ENCODE assay signal across 12 mouse cellular contexts in the genomic region with DNA sequence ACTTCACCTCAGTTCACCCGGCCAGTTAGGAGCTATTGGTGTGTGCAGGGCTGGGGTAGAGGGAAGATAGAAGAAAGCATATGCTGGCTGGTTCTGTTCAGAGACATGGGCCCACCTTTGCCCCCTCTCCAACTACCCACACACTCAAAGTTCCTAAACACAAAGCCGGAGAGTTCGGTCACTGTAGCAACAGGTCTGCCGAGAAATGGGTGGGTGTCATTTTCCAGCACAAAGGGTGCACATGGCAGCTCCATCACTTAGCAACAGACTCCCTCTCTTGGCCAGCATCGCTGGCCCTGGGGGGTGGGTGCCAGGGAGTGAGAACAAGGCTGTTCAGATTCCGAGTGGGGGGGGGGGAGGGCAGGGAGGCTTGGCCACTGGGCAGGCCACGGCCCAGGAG. TPM values are rescaled to one million over a fixed set of nuclear protein-coding genes. Genes with fewer than 3 reads are reported as not detected.
A peak's percentile ranks its signal among the peaks of the same experiment; 100 is the strongest.
DNase-seq lines count a peak whose midpoint lies in the region; ATAC-seq and TF ChIP-seq lines count a peak whose summit lies in the region.
"Had no signal": no experiment of that assay in that cellular context is flagged by ENCODE, and none has a peak within 500 bp of the region (broad histone marks: within the 10 kb centered on the region; RNA-seq: fewer than 3 reads in every experiment).

No protein-coding gene starts in this region.

- 33% methylated on average over 7 of the region's 7 CpGs for WGBS in hindbrain, embryonic 12.5 days
- WGBS in olfactory bulb, adult 2 months: 20% methylated on average over 7 of the region's 7 CpGs
- WGBS in kidney, adult 2 months: 39% methylated on average over 7 of the region's 7 CpGs
- WGBS in heart, embryonic 10.5 days: 68% methylated on average over 7 of the region's 7 CpGs

- DNase-seq in retina, postnatal 1 day: peak; percentile 52
- DNase-seq in retina, embryonic 14.5 days (ENCODE audit: low spot score): no peak
- DNase-seq in left cerebral cortex, postnatal 36 days (ENCODE audit: low spot score in 2 of 2): peak; percentile 32 to 53
- DNase-seq in kidney, adult 2 months: no peak
- no peak for DNase-seq in heart, embryonic 10.5 days (ENCODE audit: low spot score)
- no peak for DNase-seq in embryo, embryonic 11 days
- DNase-seq: lung, adult 2 months had no signal

- TF ChIP-seq CTCF in olfactory bulb, adult 2 months (IDR thresholded peaks at IDR 0.05; ENCODE audit: insufficient read depth, low read depth, low read length): no peak
- TF ChIP-seq CTCF in kidney, adult 2 months (conservative IDR thresholded peaks at IDR 0.05; ENCODE audit: insufficient read depth, insufficient read length, low read depth, low read length): no peak

- H3K27ac ChIP-seq in hindbrain, embryonic 12.5 days: peak overlapping the region; percentile 76
- peak overlapping the region; percentile 20; the same call in 1 of the 2 replicates for H3K27ac ChIP-seq in olfactory bulb, adult 2 months (ENCODE audit: insufficient read depth, low read depth, low read length)
- no peak overlapping the region for H3K27ac ChIP-seq in kidney, adult 2 months (ENCODE audit: insufficient read depth, low read depth, low read length)
- no peak overlapping the region for H3K27ac ChIP-seq in heart, embryonic 10.5 days

- H3K27me3 ChIP-seq in hindbrain, embryonic 12.5 days: no peaks in the 10 kb centered on the region
- H3K27me3 ChIP-seq in kidney, adult 2 months (replicated peaks; ENCODE audit: control insufficient read depth, insufficient read depth, low read length): no peaks in the 10 kb centered on the region
- peaks cover 52% of the 10 kb centered on the region for H3K27me3 ChIP-seq in heart, embryonic 10.5 days (ENCODE audit: insufficient read depth, poor library complexity, severe bottlenecking)

- intact Hi-C loops in left cerebral cortex, postnatal 36 days (cut with DNase I): no loop called here

- H3K9ac ChIP-seq in hindbrain, embryonic 12.5 days: no peak overlapping the region

- no peak overlapping the region for H3K4me3 ChIP-seq in hindbrain, embryonic 12.5 days
- no peak overlapping the region for H3K4me3 ChIP-seq in olfactory bulb, adult 2 months (ENCODE audit: insufficient read depth, low read depth, low read length)
- H3K4me3 ChIP-seq in kidney, adult 2 months (ENCODE audit: insufficient read depth, low read depth, low read length): no peak overlapping the region
- H3K4me3 ChIP-seq in heart, embryonic 10.5 days: no peak overlapping the region

- H3K36me3 ChIP-seq in hindbrain, embryonic 12.5 days: peaks cover 24% of the 10 kb centered on the region
- H3K36me3 ChIP-seq in kidney, adult 2 months (ENCODE audit: control insufficient read depth, insufficient read depth, low read length): 0 out of 2 replicates have a peak, but pooled peaks cover 2% of the 10 kb centered on the region
- peaks cover 13% of the 10 kb centered on the region for H3K36me3 ChIP-seq in heart, embryonic 10.5 days

- peaks cover 23% of the 10 kb centered on the region for H3K4me1 ChIP-seq in hindbrain, embryonic 12.5 days
- H3K4me1 ChIP-seq in olfactory bulb, adult 2 months (ENCODE audit: control insufficient read depth, insufficient read depth, low read length): peaks cover 29% of the 10 kb centered on the region
- H3K4me1 ChIP-seq in kidney, adult 2 months (ENCODE audit: control insufficient read depth, insufficient read depth, low read length): peaks cover 3% of the 10 kb centered on the region; the same call in 1 of the 2 replicates
- H3K4me1 ChIP-seq in heart, embryonic 10.5 days: peaks cover 35% of the 10 kb centered on the region

- H3K4me2 ChIP-seq in hindbrain, embryonic 12.5 days (replicated peaks): no peak overlapping the region

- no peaks in the 10 kb centered on the region for H3K9me3 ChIP-seq in hindbrain, embryonic 12.5 days (replicated peaks)
- no peaks in the 10 kb centered on the region for H3K9me3 ChIP-seq in heart, embryonic 10.5 days

- TF ChIP-seq POLR2A in olfactory bulb, adult 2 months (IDR thresholded peaks at IDR 0.05; ENCODE audit: insufficient read depth, low read depth, low read length): no peak
- no peak for TF ChIP-seq POLR2A in kidney, adult 2 months (IDR thresholded peaks at IDR 0.05; ENCODE audit: low read depth, low read length)

- peak; percentile 65 for ATAC-seq in hindbrain, embryonic 12.5 days (ENCODE audit: low FRiP score)
- ATAC-seq: CD4-positive, CD25-positive, alpha-beta regulatory T cell, adult 4 months had no signal

RNA-seq across cellular contexts. Expression of gene Gpr37l1, which starts 8.4 kb away (rescaled TPM):
- 0.10 and 0.12 TPM in 2 replicates for polyA plus RNA-seq in hindbrain, embryonic 12.5 days (2016; fragmentation: Nextera tagmentation; extraction: Ambion mirVana)
- total RNA-seq in left cerebral cortex, postnatal 36 days (2021): 100 to 1,000 TPM; 173 to 208 TPM
- not detected in 2 replicates for polyA plus RNA-seq in olfactory bulb, adult 2 months (2012; ENCODE audit: insufficient read depth, insufficient read length, low replicate concordance, missing spikeins)
- polyA plus RNA-seq in kidney, adult 2 months (2012; rRNA removed): 0.75 and 0.98 TPM in 2 replicates
- not detected in 2 replicates for polyA plus RNA-seq in heart, embryonic 10.5 days (2016; fragmentation: Nextera tagmentation; extraction: Ambion mirVana)
- total RNA-seq: neutrophil, adult 5-6 weeks had no signal
- polyA plus RNA-seq: CD4-positive, CD25-positive, alpha-beta regulatory T cell, adult 4 months; testis, adult 2 months had no signal

RNA-seq across cellular contexts. Expression of gene Arl8a, which starts 12.4 kb away (rescaled TPM):
- 171 and 183 TPM in 2 replicates for polyA plus RNA-seq in hindbrain, embryonic 12.5 days (2016; fragmentation: Nextera tagmentation; extraction: Ambion mirVana)
- total RNA-seq in left cerebral cortex, postnatal 36 days (2021): 100 to 1,000 TPM; 252 to 292 TPM
- 415 TPM in 1 of 2 replicates, not detected in the other for polyA plus RNA-seq in olfactory bulb, adult 2 months (2012; ENCODE audit: insufficient read depth, insufficient read length, low replicate concordance, missing spikeins)
- polyA plus RNA-seq in kidney, adult 2 months (2012; rRNA removed): 95.2 and 107 TPM in 2 replicates
- polyA plus RNA-seq in heart, embryonic 10.5 days (2016; fragmentation: Nextera tagmentation; extraction: Ambion mirVana): 28.0 and 36.5 TPM in 2 replicates

RNA-seq across cellular contexts. Expression of gene Ptpn7, which starts 26.6 kb away (rescaled TPM):
- polyA plus RNA-seq in hindbrain, embryonic 12.5 days (2016; fragmentation: Nextera tagmentation; extraction: Ambion mirVana): 1.2 TPM in 2 replicates
- total RNA-seq in left cerebral cortex, postnatal 36 days (2021): under 1 TPM; 0.35 to 0.59 TPM
- not detected in 2 replicates for polyA plus RNA-seq in olfactory bulb, adult 2 months (2012; ENCODE audit: insufficient read depth, insufficient read length, low replicate concordance, missing spikeins)
- 0.73 and 2.5 TPM in 2 replicates for polyA plus RNA-seq in kidney, adult 2 months (2012; rRNA removed)
- polyA plus RNA-seq in heart, embryonic 10.5 days (2016; fragmentation: Nextera tagmentation; extraction: Ambion mirVana): 1.5 and 5.0 TPM in 2 replicates

RNA-seq across cellular contexts. Expression of gene Lgr6, which starts 54.0 kb away (rescaled TPM):
- polyA plus RNA-seq in hindbrain, embryonic 12.5 days (2016; fragmentation: Nextera tagmentation; extraction: Ambion mirVana): 0.70 and 0.90 TPM in 2 replicates
- 1 to 10 TPM; 1.6 to 1.7 TPM for total RNA-seq in left cerebral cortex, postnatal 36 days (2021)
- polyA plus RNA-seq in olfactory bulb, adult 2 months (2012; ENCODE audit: insufficient read depth, insufficient read length, low replicate concordance, missing spikeins): 68.5 TPM in 1 of 2 replicates, not detected in the other
- polyA plus RNA-seq in kidney, adult 2 months (2012; rRNA removed): 0.42 and 0.75 TPM in 2 replicates
- 0.49 and 0.64 TPM in 2 replicates for polyA plus RNA-seq in heart, embryonic 10.5 days (2016; fragmentation: Nextera tagmentation; extraction: Ambion mirVana)
- total RNA-seq: neutrophil, adult 5-6 weeks had no signal

Comparison
In these comparisons a context has a peak if more than half of its experiments do, and no peak if none do; other contexts are left out.
1. DNase-seq: peak in retina, postnatal 1 day (single experiment) and left cerebral cortex, postnatal 36 days (2 of 2); none in retina, embryonic 14.5 days (single experiment), kidney, adult 2 months (single experiment), heart, embryonic 10.5 days (single experiment) and embryo, embryonic 11 days (single experiment).
2. H3K27ac ChIP-seq: peak in hindbrain, embryonic 12.5 days (single experiment) and olfactory bulb, adult 2 months (single experiment); none in kidney, adult 2 months (single experiment) and heart, embryonic 10.5 days (single experiment).